Mouse (Mus musculus) spleen, adult 2 months (tissue): ENCODE measurements around the gene Pnliprp1.

Source experiments
- CTCF ChIP-seq: fragments of 200-500 bp; IDR thresholded peaks from 2 replicates; pipeline ENCODE4 v1.5.1; 2011; ENCODE audit warnings: mild to moderate bottlenecking, inconsistent platforms; ENCODE audit not compliant: insufficient read depth, insufficient read length, insufficient replicate concordance; ENCODE audit errors: extremely low read depth
- POLR2A ChIP-seq: fragments of 200-500 bp; IDR thresholded peaks from 2 replicates; pipeline ENCODE4 v1.6.1; 2011; ENCODE audit warnings: low read depth, low read length, inconsistent platforms

DNA sequence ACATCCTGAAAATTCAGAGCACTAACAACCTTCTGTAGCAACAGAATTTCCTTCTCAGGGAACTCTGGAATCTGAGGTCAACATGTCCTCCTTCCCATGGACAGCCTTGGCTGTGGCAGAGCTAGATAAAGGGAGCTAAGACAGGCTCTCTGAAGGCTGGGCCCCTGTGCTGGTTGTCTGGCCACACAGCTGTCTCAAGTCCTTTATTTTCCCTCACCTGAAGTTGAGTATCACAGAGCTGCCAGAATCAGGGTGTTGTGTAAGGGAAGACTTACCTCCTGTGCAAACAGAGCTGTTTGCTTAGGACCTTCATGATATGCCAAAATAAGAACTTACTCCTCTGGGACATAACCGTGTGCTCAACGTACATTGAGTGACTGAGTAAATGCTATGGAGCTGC, 32.5 kb upstream of the Pnliprp1 start:
- TF ChIP-seq POLR2A: no peak
- no peak for TF ChIP-seq CTCF
